Mouse (Mus musculus) adrenal gland, adult 2 months (tissue): ENCODE data around the gene Ncoa6. TPM values are rescaled to one million over a fixed set of nuclear protein-coding genes. Genes with fewer than 3 reads are reported as not detected.

Experiments used
- DNase-seq: peaks from one replicate; pipeline ENCODE4 v3.0.0; 2021
- microRNA-seq, 2 experiments: library from miRNA; unstranded; fragments of <30 nt; microRNA quantifications; one replicate each; pipeline ENCODE4 v1.2.0; 2021
- polyA plus RNA-seq: library from polyadenylated mRNA; depleted of rRNA; stranded (reverse); fragments of >200 nt; gene quantifications from 2 replicates; pipeline ENCODE4 v1.2.3, GENCODE M21; 2012; rRNA removed
- total RNA-seq, 2 experiments: library from RNA; stranded (reverse); gene quantifications; 2 replicates each; pipeline ENCODE4 v1.2.3; 2021

Gene Ncoa6
- total and polyA plus RNA-seq, 3 experiments: 16.5 to 44.9 (median 33.3) TPM

DNA sequence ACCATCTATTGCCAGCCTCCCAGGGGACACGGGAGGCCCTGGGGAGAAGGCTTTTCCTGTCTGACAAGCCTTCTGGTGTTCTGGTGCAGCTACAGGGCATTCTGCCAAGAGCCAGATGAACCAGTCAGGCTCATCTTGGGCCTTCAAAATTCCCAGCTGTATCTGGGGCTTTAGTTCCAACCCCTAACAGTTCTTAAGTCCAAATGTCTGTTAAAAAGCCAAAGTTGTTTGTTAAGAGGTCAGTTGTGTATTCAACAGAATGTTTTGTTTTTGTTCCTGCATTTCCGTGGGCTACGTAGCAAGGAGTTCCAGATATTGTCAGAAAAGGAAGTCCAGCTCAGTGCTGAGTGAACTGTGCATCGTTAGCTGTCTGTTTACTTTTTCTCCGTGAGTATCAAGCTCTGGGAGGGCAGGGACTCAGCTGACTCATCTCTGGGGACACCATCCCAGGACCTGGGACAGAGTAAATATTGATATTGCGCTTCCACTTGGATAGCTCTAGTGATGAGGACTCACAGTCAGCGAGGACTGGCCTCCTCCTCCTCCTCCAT, 104.3 kb downstream of the Ncoa6 start:
- no peak for DNase-seq

DNA sequence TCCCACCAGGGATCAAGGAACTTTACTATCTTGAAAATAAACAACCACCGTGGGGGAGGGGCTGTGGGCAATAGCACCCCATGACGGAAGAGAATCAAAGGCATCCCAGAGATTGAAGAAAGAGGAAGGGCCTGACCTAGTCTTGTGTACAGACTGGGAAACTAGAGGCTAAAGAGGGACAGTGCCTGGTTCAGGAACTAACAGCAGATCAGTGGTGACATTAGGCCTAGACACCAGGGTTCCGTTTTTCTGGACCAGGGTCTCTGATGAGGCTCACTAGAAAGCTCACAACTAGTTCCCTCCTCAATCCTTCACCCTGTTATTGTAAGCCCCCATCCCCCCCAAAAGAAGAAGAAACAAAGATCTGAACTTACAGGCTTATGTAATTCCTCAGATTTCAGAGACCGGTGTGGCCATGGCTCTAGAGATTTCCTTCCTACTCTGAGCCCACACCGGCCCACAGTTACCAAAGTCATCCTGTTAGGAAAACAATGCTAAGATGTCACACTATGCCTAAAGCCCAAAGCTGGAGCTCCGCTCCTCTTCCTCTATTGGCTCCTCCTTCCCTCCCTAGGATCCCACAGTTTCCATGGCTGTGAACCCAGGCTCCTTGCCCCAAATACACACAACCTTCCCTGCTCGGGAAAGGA, 105.9 kb downstream of the Ncoa6 start:
- DNase-seq: no peak

DNA sequence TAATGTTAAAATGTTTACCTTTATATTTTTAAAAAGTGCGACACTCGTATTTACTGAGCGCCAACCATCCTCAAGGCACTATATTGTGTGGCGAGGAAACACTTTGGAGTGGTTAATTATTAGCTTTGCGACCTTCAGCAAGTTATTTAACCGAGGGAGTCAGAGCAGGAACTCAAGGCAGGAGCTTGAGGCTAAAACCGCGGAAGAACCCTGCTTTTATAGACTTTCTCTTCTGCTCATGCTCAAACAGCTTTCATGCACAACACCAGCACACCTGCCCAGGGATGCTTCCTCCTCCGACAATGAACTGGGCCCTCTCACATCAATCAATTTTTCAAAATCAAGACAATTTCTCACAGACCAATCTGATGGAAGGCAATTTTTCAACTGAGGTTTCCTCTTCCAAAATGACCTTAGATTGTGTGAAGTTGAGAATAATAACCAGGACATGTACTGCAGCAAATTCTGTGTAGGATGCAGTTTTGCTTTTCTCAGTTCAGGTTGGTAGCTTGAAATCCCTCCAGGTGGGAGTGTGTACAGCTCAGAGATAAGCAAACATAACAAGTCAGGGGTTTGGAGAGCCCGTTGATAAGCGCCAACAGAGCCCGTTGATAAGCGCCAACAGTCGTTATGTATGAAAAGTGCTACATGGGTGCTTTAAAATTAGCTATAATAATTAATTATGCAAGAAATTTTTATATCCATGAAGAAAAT, 115.9 kb downstream of the Ncoa6 start:
- no peak for DNase-seq

GRCm38 (mm10) chr2:155356971-155357591, 116.6 kb downstream of the Ncoa6 start, which contains the start of gene Pigu:
Gene Pigu (minus strand): TSS chr2:155357430.
- DNase-seq: peak; percentile 95

GRCm38 (mm10) chr2:155354402-155354801, 119.3 kb downstream of the Ncoa6 start:
- DNase-seq: no peak

DNA sequence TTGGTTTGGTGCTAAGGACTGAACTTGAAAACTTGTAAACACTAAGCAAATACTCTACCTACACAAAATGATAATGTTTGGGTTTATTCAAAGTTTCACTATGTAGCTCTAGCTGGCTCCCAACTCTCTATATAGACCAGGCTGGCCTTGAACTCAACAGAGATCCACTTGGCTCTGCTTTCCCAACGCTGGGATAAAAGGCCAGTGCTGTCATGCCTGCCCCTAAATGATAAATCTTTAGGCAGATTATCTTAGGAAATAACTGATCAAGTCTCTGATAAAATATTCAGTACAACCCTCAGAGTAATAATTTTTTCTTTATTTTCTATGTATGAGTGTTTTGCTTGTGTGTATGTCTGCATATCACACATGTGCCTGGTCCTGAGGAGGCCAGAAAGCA, 127.0 kb downstream of the Ncoa6 start:
- peak; percentile 54 for DNase-seq

Small RNA genes lying within 50 kb of the gene (microRNA-seq; reads per million reads assigned to microRNA genes)
- 0 reads per million in 2 experiments for gene Mir695

Other genes with a start within 250 kb of the Ncoa6 start
- 100 to 1,000 TPM; 292 to 437 TPM for gene Dynlrb1, start 237.4 kb downstream of the Ncoa6 start, total RNA-seq
- gene Dynlrb1, start 237.4 kb downstream of the Ncoa6 start, polyA plus RNA-seq: 164 and 217 TPM in 2 replicates
- 100 to 1,000 TPM; 475 to 819 TPM for gene Map1lc3a, start 197.6 kb downstream of the Ncoa6 start, total RNA-seq
- gene Map1lc3a, start 197.6 kb downstream of the Ncoa6 start, polyA plus RNA-seq: 2,934 and 3,400 TPM in 2 replicates
- gene Pigu, start 116.5 kb downstream of the Ncoa6 start, total RNA-seq: 10 to 100 TPM; 41.2 to 41.5 TPM
- 19.6 TPM in 2 replicates for gene Pigu, start 116.5 kb downstream of the Ncoa6 start, polyA plus RNA-seq
- 100 to 1,000 TPM; 221 to 429 TPM for gene Trp53inp2, start 92.8 kb downstream of the Ncoa6 start, total RNA-seq
- gene Trp53inp2, start 92.8 kb downstream of the Ncoa6 start, polyA plus RNA-seq: 714 and 755 TPM in 2 replicates
- 100 to 1,000 TPM in 1 of 2 experiments, 10 to 100 TPM in 1; 48.7 to 109 TPM for gene Acss2, start 44.1 kb upstream of the Ncoa6 start, total RNA-seq
- gene Acss2, start 44.1 kb upstream of the Ncoa6 start, polyA plus RNA-seq: 94.0 and 98.6 TPM in 2 replicates
- 1 to 10 TPM; 3.4 to 5.8 TPM for gene Ggt7, start 44.3 kb upstream of the Ncoa6 start, total RNA-seq
- gene Ggt7, start 44.3 kb upstream of the Ncoa6 start, polyA plus RNA-seq: 22.5 and 23.3 TPM in 2 replicates
- gene Gss, start 118.9 kb upstream of the Ncoa6 start, total RNA-seq: 10 to 100 TPM; 53.7 to 98.5 TPM
- gene Gss, start 118.9 kb upstream of the Ncoa6 start, polyA plus RNA-seq: 67.6 and 101 TPM in 2 replicates
- gene Myh7b, start 137.3 kb upstream of the Ncoa6 start, total RNA-seq: under 1 TPM; 0.10 to 0.20 TPM
- 0.40 TPM in 1 of 2 replicates, not detected in the other for gene Myh7b, start 137.3 kb upstream of the Ncoa6 start, polyA plus RNA-seq
- 100 to 1,000 TPM; 125 to 152 TPM for gene Trpc4ap, start 218.5 kb upstream of the Ncoa6 start, total RNA-seq
- gene Trpc4ap, start 218.5 kb upstream of the Ncoa6 start, polyA plus RNA-seq: 205 and 228 TPM in 2 replicates